Mouse (Mus musculus) adrenal gland, adult 8-10 months (tissue): Measurements from ENCODE around the gene 2310030G06Rik. TPM values are rescaled to one million over a fixed set of nuclear protein-coding genes. Genes with fewer than 3 reads are reported as not detected.

Source experiments
- DNase-seq: peaks from one replicate; pipeline ENCODE4 v3.0.0; 2022
- total RNA-seq, 4 experiments: library from RNA; stranded (reverse); gene quantifications; 2 replicates each; pipeline ENCODE4 v1.2.4; 2022

The 2310030G06Rik gene
- total RNA-seq, 4 experiments from 2014 or later = 6.6 to 9.3 (median 7.9) TPM

GRCm38 (mm10) chr9:50742261-50742660 is 4.1 kb downstream of the 2310030G06Rik start:
- no peak for DNase-seq

GRCm38 (mm10) chr9:50740867-50741784 is 5.2 kb downstream of the 2310030G06Rik start:
- no peak for DNase-seq

- peak; percentile 94 for DNase-seq
Observed at GRCm38 (mm10) chr9:50738914-50739870, 7.1 kb downstream of the 2310030G06Rik start, which contains the start of gene Dixdc1. Gene Dixdc1, minus strand, starts transcription at chr9:50739517.

- no peak for DNase-seq
Observed at GRCm38 (mm10) chr9:50734989-50735388, 11.3 kb downstream of the 2310030G06Rik start.

GRCm38 (mm10) chr9:50732560-50732959 is 13.8 kb downstream of the 2310030G06Rik start:
- no peak for DNase-seq

- no peak for DNase-seq
Observed at GRCm38 (mm10) chr9:50729600-50729999, 16.7 kb downstream of the 2310030G06Rik start.

GRCm38 (mm10) chr9:50727925-50728651 is 18.2 kb downstream of the 2310030G06Rik start:
- peak; percentile 48 for DNase-seq

- peak; percentile 12 for DNase-seq
Observed at GRCm38 (mm10) chr9:50727171-50727924, 19.0 kb downstream of the 2310030G06Rik start.

GRCm38 (mm10) chr9:50725921-50726590 is 20.3 kb downstream of the 2310030G06Rik start:
- DNase-seq = no peak

GRCm38 (mm10) chr9:50724661-50725330 is 21.5 kb downstream of the 2310030G06Rik start:
- DNase-seq = no peak

- DNase-seq = no peak
Observed at GRCm38 (mm10) chr9:50724147-50724546, 22.2 kb downstream of the 2310030G06Rik start.

- DNase-seq = peak; percentile 66
Observed at GRCm38 (mm10) chr9:50723406-50723805, 22.9 kb downstream of the 2310030G06Rik start.

- DNase-seq = no peak
Observed at GRCm38 (mm10) chr9:50722451-50722911, 23.9 kb downstream of the 2310030G06Rik start.

- DNase-seq = peak; percentile 35
Observed at GRCm38 (mm10) chr9:50721061-50721460, 25.3 kb downstream of the 2310030G06Rik start.

- no peak for DNase-seq
Observed at GRCm38 (mm10) chr9:50718878-50719277, 27.5 kb downstream of the 2310030G06Rik start.

GRCm38 (mm10) chr9:50714188-50714587 is 32.1 kb downstream of the 2310030G06Rik start:
- DNase-seq = no peak

GRCm38 (mm10) chr9:50711337-50711736 is 35.0 kb downstream of the 2310030G06Rik start:
- no peak for DNase-seq

GRCm38 (mm10) chr9:50709108-50709507 is 37.2 kb downstream of the 2310030G06Rik start:
- no peak for DNase-seq

GRCm38 (mm10) chr9:50704907-50705306 is 41.4 kb downstream of the 2310030G06Rik start:
- DNase-seq = no peak
